Mouse (Mus musculus): ENCODE measurements around the gene Col23a1. TPM values are rescaled to one million over a fixed set of nuclear protein-coding genes. Genes with fewer than 3 reads are reported as not detected.

Gene Col23a1
- total RNA-seq (2014; rRNA removed) = 11.8 and 12.6 TPM in 2 replicates
- 3.2 and 3.8 TPM in 2 replicates for polyA plus RNA-seq (2015; fragmentation: Nextera tagmentation; extraction: Ambion mirVana)

- peaks cover 3% of the 10 kb centered on the region; the same call in 1 of the 2 replicates for H3K36me3 ChIP-seq (ENCODE audit: insufficient read depth)
- peak within 1 kb of the TSS; percentile 56 for H3K4me3 ChIP-seq (ENCODE audit: low read depth, low read length)
- DNase-seq (peak; percentile 86), ATAC-seq (peak; percentile 80)
- peak within 1 kb of the TSS; percentile 52 for H3K9ac ChIP-seq
- H3K9me3 ChIP-seq (ENCODE audit: low read length) = no peaks in the 10 kb centered on the region
- H3K4me1 ChIP-seq (ENCODE audit: insufficient read depth) = no peaks in the 10 kb centered on the region
- peak within 1 kb of the TSS; percentile 97 for H3K4me2 ChIP-seq (ENCODE audit: low read depth)
- WGBS = 3% methylated on average over 37 of the region's 38 CpGs
- peak; percentile 95 for TF ChIP-seq CTCF (IDR thresholded peaks at IDR 0.05; ENCODE audit: low read depth)
- H3K27ac ChIP-seq (ENCODE audit: low read depth, low read length) = no peak within 1 kb of the TSS
- H3K27me3 ChIP-seq (ENCODE audit: insufficient read depth, low read length) = no peaks in the 10 kb centered on the region
These were observed at the start of gene Col23a1 for GRCm38 (mm10) chr11:51289564-51290041. Col23a1 (plus strand) TSS chr11:51289920.

DNA sequence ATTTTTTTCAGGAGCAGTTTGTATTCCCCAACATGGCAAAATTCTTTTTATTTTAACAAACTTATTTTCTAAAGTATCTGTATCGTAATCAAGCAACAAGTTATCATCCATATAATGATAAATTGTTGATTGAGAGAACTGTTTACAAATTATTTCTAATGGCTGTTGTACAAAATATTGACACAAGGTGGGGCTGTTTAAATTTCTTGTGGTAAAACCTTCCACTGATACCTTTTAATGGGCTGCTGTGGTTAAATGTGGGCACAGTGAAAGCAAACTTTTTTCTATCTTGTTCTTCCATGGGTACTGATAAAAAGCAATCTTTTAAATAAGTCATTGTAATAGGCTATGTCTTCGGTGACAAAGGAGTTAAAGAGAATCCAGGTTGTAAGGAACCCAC lies 46.8 kb upstream of the Col23a1 start:
- Histone ChIP-seq H3K9ac (no peak overlapping the region), H3K4me2 (ENCODE audit: low read depth) (no peak overlapping the region), H3K36me3 (ENCODE audit: insufficient read depth) (no peaks in the 10 kb centered on the region), H3K27me3 (ENCODE audit: insufficient read depth, low read length) (no peaks in the 10 kb centered on the region), H3K27ac (ENCODE audit: low read depth, low read length) (no peak overlapping the region), H3K4me3 (ENCODE audit: low read depth, low read length) (no peak overlapping the region), H3K9me3 (ENCODE audit: low read length) (no peaks in the 10 kb centered on the region), H3K4me1 (ENCODE audit: insufficient read depth) (no peaks in the 10 kb centered on the region)
- ATAC-seq (no peak), DNase-seq (no peak)
- no peak for TF ChIP-seq CTCF (IDR thresholded peaks at IDR 0.05; ENCODE audit: low read depth)
- WGBS = 87% methylated on average over 2 of the region's 2 CpGs

GRCm38 (mm10) chr11:51257006-51257405 lies 32.7 kb upstream of the Col23a1 start:
- Histone ChIP-seq H3K9ac (no peak overlapping the region), H3K9me3 (ENCODE audit: low read length) (no peaks in the 10 kb centered on the region), H3K27me3 (ENCODE audit: insufficient read depth, low read length) (no peaks in the 10 kb centered on the region), H3K4me3 (ENCODE audit: low read depth, low read length) (no peak overlapping the region), H3K27ac (ENCODE audit: low read depth, low read length) (no peak overlapping the region), H3K4me1 (ENCODE audit: insufficient read depth) (no peaks in the 10 kb centered on the region), H3K36me3 (ENCODE audit: insufficient read depth) (no peaks in the 10 kb centered on the region), H3K4me2 (ENCODE audit: low read depth) (no peak overlapping the region)
- TF ChIP-seq CTCF (IDR thresholded peaks at IDR 0.05; ENCODE audit: low read depth) = no peak
- WGBS = 91% methylated on average over 4 of the region's 4 CpGs
- DNase-seq (no peak), ATAC-seq (no peak)

GRCm38 (mm10) chr11:51261680-51262219 lies 28.0 kb upstream of the Col23a1 start, which contains the start of gene Clk4:
Clk4 (plus strand) TSS chr11:51261730.
- peak within 1 kb of the TSS; percentile 98 for H3K27ac ChIP-seq (ENCODE audit: low read depth, low read length)
- H3K36me3 ChIP-seq (ENCODE audit: insufficient read depth) = no peaks in the 10 kb centered on the region
- no peak for DNase-seq
- ATAC-seq = no peak
- peaks cover 15% of the 10 kb centered on the region for H3K4me1 ChIP-seq (ENCODE audit: insufficient read depth)
- 71% methylated on average over 3 of the region's 3 CpGs for WGBS
- peak within 1 kb of the TSS; percentile 93 for H3K4me2 ChIP-seq (ENCODE audit: low read depth)
- H3K9me3 ChIP-seq (ENCODE audit: low read length) = no peaks in the 10 kb centered on the region
- peak within 1 kb of the TSS; percentile 98 for H3K9ac ChIP-seq
- peak within 1 kb of the TSS; percentile 91 for H3K4me3 ChIP-seq (ENCODE audit: low read depth, low read length)
- no peak for TF ChIP-seq CTCF (IDR thresholded peaks at IDR 0.05; ENCODE audit: low read depth)
- no peaks in the 10 kb centered on the region for H3K27me3 ChIP-seq (ENCODE audit: insufficient read depth, low read length)

DNA sequence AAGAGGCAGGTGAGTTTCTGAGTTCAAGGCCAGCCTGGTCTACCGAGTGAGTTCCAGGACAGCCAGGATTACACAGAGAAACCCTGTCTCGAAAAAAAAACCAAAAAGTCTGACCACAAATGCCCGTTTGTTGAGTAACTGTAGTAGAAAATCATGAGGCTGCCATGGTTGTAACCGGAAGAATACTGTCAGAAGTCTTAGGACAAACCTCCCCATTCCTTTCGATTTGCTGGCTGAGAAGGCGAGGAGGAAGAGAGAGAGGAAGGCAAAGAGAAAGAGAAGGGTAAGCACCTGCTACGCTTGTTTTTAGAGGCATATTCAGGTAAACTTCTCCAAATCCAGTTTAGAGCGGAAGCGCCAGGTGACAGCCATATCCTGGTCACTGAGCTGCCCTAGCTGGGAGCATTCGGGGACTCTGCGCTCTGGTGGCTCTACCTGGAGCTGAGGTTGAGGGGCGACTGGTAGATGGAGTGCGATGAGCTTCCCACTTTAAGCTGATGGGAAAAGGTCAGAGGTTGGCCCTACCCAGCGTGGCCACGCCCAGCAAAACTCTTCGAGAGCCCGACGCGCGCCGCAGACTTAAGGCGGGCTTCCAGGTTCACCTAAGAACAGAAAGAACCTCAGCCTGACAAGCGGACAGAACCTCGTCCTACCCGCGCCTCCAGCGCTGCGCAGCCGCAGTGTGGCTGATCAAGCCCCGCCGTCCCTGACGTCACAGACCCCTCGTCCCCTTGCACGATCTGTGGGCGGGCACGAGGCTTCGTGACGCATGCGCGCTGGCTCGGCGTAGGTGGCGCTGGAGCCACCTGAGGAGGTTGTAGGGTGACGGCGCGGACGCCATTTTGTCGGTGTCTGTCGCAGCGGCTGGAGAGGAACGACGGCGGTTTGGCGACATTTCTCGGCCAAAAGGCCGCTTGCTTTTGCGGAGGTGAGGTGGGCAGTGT lies 27.1 kb upstream of the Col23a1 start, which contains the start of gene BC049762:
Gene BC049762, minus strand, starts transcription at position 705 of the 944 bp plus-strand sequence.
- Histone ChIP-seq H3K27me3 (ENCODE audit: insufficient read depth, low read length) (no peaks in the 10 kb centered on the region), H3K4me2 (ENCODE audit: low read depth) (peak within 1 kb of the TSS; percentile 93), H3K4me3 (ENCODE audit: low read depth, low read length) (peak within 1 kb of the TSS; percentile 91), H3K27ac (ENCODE audit: low read depth, low read length) (peak within 1 kb of the TSS; percentile 98), H3K9me3 (ENCODE audit: low read length) (no peaks in the 10 kb centered on the region), H3K9ac (peak within 1 kb of the TSS; percentile 98), H3K36me3 (ENCODE audit: insufficient read depth) (0 out of 2 replicates have a peak, but pooled peaks cover 5% of the 10 kb centered on the region), H3K4me1 (ENCODE audit: insufficient read depth) (peaks cover 15% of the 10 kb centered on the region)
- whole genome bisulfite sequencing = 10% methylated on average over 57 of the region's 57 CpGs
- peak; percentile 69 for TF ChIP-seq CTCF (IDR thresholded peaks at IDR 0.05; ENCODE audit: low read depth)
- ATAC-seq (peak; percentile 100), DNase-seq (peak; percentile 100)

- Histone ChIP-seq H3K4me3 (ENCODE audit: low read depth, low read length) (peak overlapping the region; percentile 91), H3K36me3 (ENCODE audit: insufficient read depth) (0 out of 2 replicates have a peak, but pooled peaks cover 5% of the 10 kb centered on the region), H3K4me1 (ENCODE audit: insufficient read depth) (peaks cover 15% of the 10 kb centered on the region), H3K27ac (ENCODE audit: low read depth, low read length) (peak overlapping the region; percentile 98), H3K27me3 (ENCODE audit: insufficient read depth, low read length) (no peaks in the 10 kb centered on the region), H3K9ac (peak overlapping the region; percentile 98), H3K4me2 (ENCODE audit: low read depth) (peak overlapping the region; percentile 93), H3K9me3 (ENCODE audit: low read length) (no peaks in the 10 kb centered on the region)
- TF ChIP-seq CTCF (IDR thresholded peaks at IDR 0.05; ENCODE audit: low read depth) = no peak
- peak; percentile 58 for ATAC-seq
- under 1% methylated on average over 47 of the region's 50 CpGs for WGBS
- DNase-seq = peak; percentile 66
These were observed 26.4 kb upstream of the Col23a1 start for GRCm38 (mm10) chr11:51263286-51263831.

All from forebrain, postnatal 0 days (tissue).